Mouse (Mus musculus) myocyte (in vitro differentiated cells): Measurements from ENCODE around the gene Trim59. TPM values are rescaled to one million over a fixed set of nuclear protein-coding genes. Genes with fewer than 3 reads are reported as not detected.

Source experiments
- H3K27me3 ChIP-seq: one replicate; pipeline ENCODE4 v1.6.1; 2011; ENCODE audit not compliant: control insufficient read depth, insufficient read depth, insufficient read length
- H3K36me3 ChIP-seq: one replicate; pipeline ENCODE4 v1.6.1; 2011; ENCODE audit not compliant: control insufficient read depth, insufficient read depth
- H3K4me2 ChIP-seq: one replicate; pipeline ENCODE4 v1.6.1; 2011; ENCODE audit warnings: low read depth, control low read depth
- H3K4me3 ChIP-seq: one replicate; pipeline ENCODE4 v1.5.1; 2011; ENCODE audit warnings: mild to moderate bottlenecking, control low read depth, moderate library complexity
- H3K79me2 ChIP-seq: one replicate; pipeline ENCODE4 v1.6.1; 2011; ENCODE audit not compliant: control insufficient read depth, insufficient read depth
- H3ac ChIP-seq: one replicate; pipeline ENCODE4 v1.6.1; 2011; ENCODE audit not compliant: control insufficient read depth, insufficient read length
- CEBPB ChIP-seq: IDR thresholded peaks from 2 replicates; pipeline ENCODE4 v1.6.1; 2011; ENCODE audit warnings: mild to moderate bottlenecking, moderate library complexity; ENCODE audit not compliant: poor library complexity, insufficient read depth, severe bottlenecking
- E2F4 ChIP-seq: IDR thresholded peaks from one replicate; pipeline ENCODE4 v1.6.1; 2011; ENCODE audit warnings: mild to moderate bottlenecking, control low read depth, moderate library complexity; ENCODE audit not compliant: insufficient read depth
- MAX ChIP-seq: IDR thresholded peaks from one replicate; pipeline ENCODE4 v1.6.1; 2011; ENCODE audit warnings: low read depth, mild to moderate bottlenecking, control low read depth
- MYOD1 ChIP-seq, 3 experiments: IDR thresholded peaks; one replicate each; pipeline ENCODE4 v1.6.1; 2011; ENCODE audit warnings: control low read depth in 2 of 3, low read depth in 2 of 3, mild to moderate bottlenecking in 2 of 3, moderate library complexity in 1 of 3; ENCODE audit not compliant: insufficient read length in 2 of 3, control insufficient read depth in 1 of 3
- MYOG ChIP-seq, 3 experiments: IDR thresholded peaks; one replicate each; pipeline ENCODE4 v1.6.1; 2011; ENCODE audit warnings: control low read depth in 2 of 3, low read depth in 2 of 3, mild to moderate bottlenecking in 2 of 3; ENCODE audit not compliant: insufficient read length in 2 of 3, control insufficient read depth in 1 of 3, insufficient read depth in 1 of 3
- POLR2A ChIP-seq: IDR thresholded peaks from one replicate; pipeline ENCODE4 v1.6.1; 2011; ENCODE audit warnings: low read depth, mild to moderate bottlenecking, control low read depth, moderate library complexity; ENCODE audit not compliant: insufficient read length
- POLR2AphosphoS2 ChIP-seq: IDR thresholded peaks from one replicate; pipeline ENCODE4 v1.6.1; 2011; ENCODE audit warnings: low read depth, control low read depth; ENCODE audit not compliant: insufficient read length
- REST ChIP-seq: IDR thresholded peaks from one replicate; pipeline ENCODE4 v1.6.1; 2011; ENCODE audit warnings: mild to moderate bottlenecking, control low read depth, moderate library complexity; ENCODE audit not compliant: insufficient read depth, insufficient read length
- SRF ChIP-seq: IDR thresholded peaks from one replicate; pipeline ENCODE4 v1.6.1; 2011; ENCODE audit warnings: low read depth; ENCODE audit not compliant: control insufficient read depth, insufficient read length
- TCF12 ChIP-seq: IDR thresholded peaks from one replicate; pipeline ENCODE4 v1.6.1; 2011; ENCODE audit warnings: mild to moderate bottlenecking, control low read depth; ENCODE audit not compliant: poor library complexity, insufficient read depth, severe bottlenecking
- TCF3 ChIP-seq: IDR thresholded peaks from one replicate; pipeline ENCODE4 v1.6.1; 2011; ENCODE audit warnings: low read depth, control low read depth; ENCODE audit not compliant: insufficient read length
- USF1 ChIP-seq: IDR thresholded peaks from one replicate; pipeline ENCODE4 v1.6.1; 2011; ENCODE audit warnings: low read depth, mild to moderate bottlenecking, control low read depth, moderate library complexity
- polyA plus RNA-seq: library from polyadenylated mRNA; unstranded; fragments of >200 nt; fragmentation: generic; extraction: Trizol; gene quantifications from one replicate; pipeline ENCODE4 v1.2.1, GENCODE M21; 2012; ENCODE audit warnings: missing spikeins

Gene Trim59
- polyA plus RNA-seq, 1 experiment, result 8.2 TPM

DNA sequence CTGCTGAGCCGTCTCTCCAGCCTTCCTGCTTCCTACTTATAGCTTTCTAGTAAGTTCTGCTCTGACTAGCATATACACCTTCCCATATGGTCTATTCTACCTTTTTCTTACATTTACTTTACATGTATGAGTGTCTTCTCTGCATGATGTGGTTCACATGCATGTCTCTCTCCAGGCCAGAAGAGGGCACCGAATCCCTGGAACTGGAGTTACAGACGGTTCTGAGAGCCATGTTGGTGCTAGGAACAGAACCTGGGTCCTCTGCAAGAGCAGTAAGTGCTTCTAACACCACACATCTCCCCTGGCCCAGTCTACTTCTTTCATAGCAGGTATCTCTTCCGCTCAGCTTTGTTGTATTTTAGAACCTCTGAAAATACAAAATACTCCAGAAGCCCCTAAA is 41.8 kb downstream of the Trim59 start:
- H3K27me3 ChIP-seq, result no peaks in the 10 kb centered on the region
- no peaks in the 10 kb centered on the region for H3K36me3 ChIP-seq
- H3ac ChIP-seq, result no peak overlapping the region
- H3K4me3 ChIP-seq, result no peak overlapping the region
- peaks cover 48% of the 10 kb centered on the region for H3K79me2 ChIP-seq
- TF ChIP-seq MAX, result no peak
- TF ChIP-seq MYOG (IDR thresholded peaks at IDR 0.05; ENCODE audit: control insufficient read depth in 1 of 3, insufficient read depth in 1 of 3, insufficient read length in 2 of 3, low read depth in 2 of 3), result no peak
- no peak for TF ChIP-seq TCF3
- TF ChIP-seq USF1, result no peak
- no peak for TF ChIP-seq REST
- TF ChIP-seq POLR2AphosphoS2, result no peak
- TF ChIP-seq CEBPB, result no peak
- no peak for TF ChIP-seq SRF
- no peak for TF ChIP-seq MYOD1 (IDR thresholded peaks at IDR 0.05; ENCODE audit: control insufficient read depth in 1 of 3, insufficient read length in 2 of 3, low read depth in 2 of 3)
- TF ChIP-seq TCF12, result no peak
- no peak for TF ChIP-seq E2F4
- no peak for TF ChIP-seq POLR2A
- H3K4me2 ChIP-seq, result no peak overlapping the region

DNA sequence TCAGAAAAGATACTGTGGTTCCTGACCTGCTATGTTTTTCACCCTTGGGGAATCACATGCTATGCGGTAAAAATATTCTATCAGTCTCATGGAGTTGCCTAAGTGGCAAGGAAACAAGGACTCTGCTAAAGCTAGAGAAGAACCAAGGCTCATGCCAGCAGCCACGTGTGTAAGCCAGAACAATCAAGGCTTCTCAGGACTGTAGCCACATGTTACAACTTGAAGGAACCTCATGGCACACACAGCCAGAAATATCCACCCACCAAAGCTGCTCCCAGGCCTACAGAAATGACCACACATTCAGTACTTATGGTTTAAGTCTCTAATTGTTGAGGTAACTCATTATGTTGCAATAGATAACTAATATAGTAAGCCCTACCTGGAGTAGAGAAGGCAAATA is 58.0 kb downstream of the Trim59 start:
- no peak overlapping the region for H3K4me3 ChIP-seq
- TF ChIP-seq REST (no peak), E2F4 (no peak), POLR2A (no peak), POLR2AphosphoS2 (no peak), MYOG (IDR thresholded peaks at IDR 0.05; ENCODE audit: control insufficient read depth in 1 of 3, insufficient read depth in 1 of 3, insufficient read length in 2 of 3, low read depth in 2 of 3) (no peak), MAX (no peak), SRF (no peak), TCF3 (no peak), MYOD1 (IDR thresholded peaks at IDR 0.05; ENCODE audit: control insufficient read depth in 1 of 3, insufficient read length in 2 of 3, low read depth in 2 of 3) (no peak), USF1 (no peak), CEBPB (no peak), TCF12 (no peak)
- H3K79me2 ChIP-seq, result no peaks in the 10 kb centered on the region
- H3K27me3 ChIP-seq, result no peaks in the 10 kb centered on the region
- H3K4me2 ChIP-seq, result no peak overlapping the region
- H3ac ChIP-seq, result no peak overlapping the region
- H3K36me3 ChIP-seq, result peaks cover 6% of the 10 kb centered on the region

Other genes with a start within 250 kb of the Trim59 start
- gene 1110032F04Rik, start 175.2 kb downstream of the Trim59 start, polyA plus RNA-seq, result not detected
- 3.5 TPM for gene Ift80, start 40.2 kb downstream of the Trim59 start, polyA plus RNA-seq
- 14.2 TPM for gene Smc4, start 40.0 kb downstream of the Trim59 start, polyA plus RNA-seq
- gene Kpna4, start 82.4 kb upstream of the Trim59 start, polyA plus RNA-seq, result 23.0 TPM
- not detected for gene Arl14, start 177.7 kb upstream of the Trim59 start, polyA plus RNA-seq